Mouse (Mus musculus): ENCODE measurements around the gene Cnnm4.

Gene Cnnm4

GRCm38 (mm10) chr1:36540132-36540531 is 68.7 kb downstream of the Cnnm4 start:
- no peak for DNase-seq (ENCODE audit: extremely low spot score, low read depth, low spot score)

GRCm38 (mm10) chr1:36540807-36541206 is 69.4 kb downstream of the Cnnm4 start:
- no peak for DNase-seq (ENCODE audit: extremely low spot score, low read depth, low spot score)

DNA sequence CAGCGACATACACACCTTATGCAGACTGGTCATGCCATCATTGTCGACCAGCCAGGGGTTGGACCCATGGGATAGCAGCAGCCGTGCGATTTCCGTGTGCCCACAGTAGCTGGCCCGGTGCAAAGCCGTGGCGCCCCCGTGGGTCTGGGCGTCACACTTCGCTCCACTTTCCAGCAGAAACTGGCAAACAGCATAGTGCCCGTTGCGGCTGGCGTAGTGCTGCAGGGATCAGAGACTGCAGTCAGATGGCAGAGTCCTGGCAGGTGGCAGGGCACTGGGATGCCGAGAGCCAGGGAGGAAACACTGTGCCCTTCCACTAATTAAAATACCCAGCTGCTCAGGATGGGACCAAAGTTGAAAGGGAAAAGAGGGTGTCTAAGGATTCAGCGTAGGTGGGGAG is 70.4 kb downstream of the Cnnm4 start:
- no peak for DNase-seq (ENCODE audit: extremely low spot score, low read depth, low spot score)

DNA sequence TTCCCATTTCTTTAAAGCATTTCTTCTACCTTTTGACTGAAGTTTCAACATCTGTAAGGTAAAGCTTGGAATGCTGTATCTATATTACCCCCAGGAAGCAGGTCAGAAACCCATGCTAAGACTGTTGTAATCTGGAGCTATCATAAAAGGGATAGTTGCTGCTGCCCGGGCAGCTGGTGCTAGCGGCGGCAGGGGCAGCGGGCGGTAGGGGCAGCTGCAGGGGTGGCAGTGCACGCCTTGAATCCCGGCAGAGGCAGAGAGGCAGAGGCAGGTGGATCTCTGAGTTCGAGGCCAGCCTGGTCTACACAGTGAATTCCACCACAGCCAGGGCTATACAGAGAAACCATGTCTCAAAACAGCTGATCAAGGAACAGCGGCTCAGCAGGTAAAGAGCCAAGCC is 71.5 kb downstream of the Cnnm4 start:
- no peak for DNase-seq (ENCODE audit: extremely low spot score, low read depth, low spot score)

- no peak for DNase-seq (ENCODE audit: extremely low spot score, low read depth, low spot score)
Observed at GRCm38 (mm10) chr1:36545382-36545781, 74.0 kb downstream of the Cnnm4 start.

GRCm38 (mm10) chr1:36545845-36546600 is 74.6 kb downstream of the Cnnm4 start:
- DNase-seq (ENCODE audit: extremely low spot score, low read depth, low spot score): no peak

DNA sequence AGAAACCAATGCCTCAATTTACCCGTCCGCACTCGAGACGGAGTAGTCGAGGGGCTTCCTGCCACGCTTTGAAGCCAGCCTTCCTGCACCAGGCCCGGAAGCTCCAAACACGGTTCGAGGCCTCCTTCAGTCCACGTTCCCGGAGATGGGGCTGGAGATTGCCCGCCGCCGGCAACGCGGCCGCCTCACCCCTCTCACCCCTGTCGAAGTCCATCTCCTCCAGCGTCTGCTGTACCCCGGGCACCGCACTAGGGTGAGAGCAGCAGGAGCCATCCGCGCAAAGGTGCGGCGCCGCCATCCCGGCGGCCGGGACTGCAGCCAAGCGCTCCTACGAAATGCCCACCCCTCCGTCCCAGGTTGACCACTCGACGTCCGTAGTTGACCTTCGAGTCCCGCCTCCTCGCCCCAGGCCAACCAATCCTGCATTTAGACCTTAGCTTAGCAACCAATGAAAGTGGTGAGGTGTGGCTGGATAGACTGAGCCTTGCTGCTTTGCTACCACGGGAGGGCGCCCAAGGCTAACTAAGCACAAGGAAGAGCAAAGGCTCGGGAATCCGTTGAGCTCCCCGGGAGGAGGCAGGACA is 75.6 kb downstream of the Cnnm4 start, which contains the start of gene Ankrd39:
Gene Ankrd39, minus strand, starts transcription at position 558 of the 584 bp plus-strand sequence.
- peak; percentile 96 for DNase-seq (ENCODE audit: extremely low spot score, low read depth, low spot score)

DNA sequence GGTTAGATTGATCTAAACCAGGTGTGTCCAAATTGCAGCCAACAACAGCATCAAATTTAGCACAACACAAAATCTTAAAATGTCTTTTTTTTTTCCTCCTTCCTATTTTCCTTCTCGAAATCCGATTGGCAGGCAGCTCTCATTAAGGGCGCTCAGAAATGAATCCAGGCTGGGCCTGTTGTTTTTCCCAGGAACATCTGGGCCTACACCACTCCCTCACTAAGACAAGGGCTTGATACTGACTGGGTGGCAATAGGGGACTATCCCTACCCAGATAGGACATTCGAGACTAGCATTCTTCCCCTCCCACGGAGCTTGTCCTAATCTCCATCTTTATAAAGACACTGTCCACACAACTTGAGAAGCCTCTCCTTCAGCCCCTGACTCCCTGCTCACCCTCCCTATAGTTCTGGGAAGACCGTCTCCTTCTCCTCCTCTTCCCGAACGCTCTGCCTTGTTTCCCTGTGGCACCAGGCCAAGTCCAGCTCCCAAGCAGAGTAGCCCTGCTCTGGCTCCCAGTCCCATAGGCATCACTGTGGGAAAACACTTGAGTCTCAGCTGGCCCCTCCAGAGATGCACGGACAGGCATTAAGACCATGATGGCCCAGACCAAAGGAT is 76.7 kb downstream of the Cnnm4 start:
- DNase-seq (ENCODE audit: extremely low spot score, low read depth, low spot score): no peak

- DNase-seq (ENCODE audit: extremely low spot score, low read depth, low spot score): no peak
Observed at GRCm38 (mm10) chr1:36548771-36549170, 77.4 kb downstream of the Cnnm4 start.

GRCm38 (mm10) chr1:36549491-36549890 is 78.1 kb downstream of the Cnnm4 start:
- DNase-seq (ENCODE audit: extremely low spot score, low read depth, low spot score): no peak

GRCm38 (mm10) chr1:36550075-36550863 is 78.8 kb downstream of the Cnnm4 start:
- no peak for DNase-seq (ENCODE audit: extremely low spot score, low read depth, low spot score)

DNA sequence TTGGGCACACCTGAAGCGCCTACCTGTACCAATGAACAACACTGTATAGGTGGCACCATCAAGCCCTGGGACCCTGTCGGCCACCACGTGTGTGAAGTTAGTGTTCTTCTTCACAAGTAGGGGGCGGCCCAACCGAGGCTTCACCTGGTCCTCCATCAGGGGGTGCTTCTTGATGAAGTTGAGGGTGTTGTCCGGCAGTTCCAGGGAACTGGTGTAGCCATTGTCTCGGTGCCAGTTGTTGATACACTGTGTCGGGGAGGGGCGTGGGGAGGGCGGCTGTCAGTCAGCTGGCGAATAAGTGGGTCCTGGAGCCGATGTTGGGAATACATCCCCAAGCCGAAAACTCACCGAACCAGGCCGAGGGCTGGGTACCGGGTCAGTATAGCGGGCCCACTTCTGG is 80.5 kb downstream of the Cnnm4 start:
- no peak for DNase-seq (ENCODE audit: extremely low spot score, low read depth, low spot score)

DNA sequence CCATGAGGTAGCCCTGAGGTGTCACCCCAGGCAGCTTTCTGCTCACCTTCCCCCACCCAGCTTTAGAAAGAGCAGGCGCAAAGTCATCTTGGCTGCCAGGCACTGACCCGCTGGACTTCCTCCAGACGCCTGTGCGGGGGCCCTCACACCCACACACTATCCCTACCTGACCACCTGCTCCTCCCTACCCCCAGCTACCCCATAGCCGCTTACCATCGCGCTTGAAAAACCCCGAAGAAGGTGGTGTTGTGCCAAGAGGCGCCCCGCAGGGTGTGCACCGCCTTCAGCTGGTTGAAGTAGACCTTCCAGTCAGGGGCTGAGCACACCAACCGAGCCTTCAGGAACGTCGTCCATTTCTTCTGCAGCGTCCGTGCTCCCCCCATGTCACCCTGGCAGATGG is 81.1 kb downstream of the Cnnm4 start:
- no peak for DNase-seq (ENCODE audit: extremely low spot score, low read depth, low spot score)

DNA sequence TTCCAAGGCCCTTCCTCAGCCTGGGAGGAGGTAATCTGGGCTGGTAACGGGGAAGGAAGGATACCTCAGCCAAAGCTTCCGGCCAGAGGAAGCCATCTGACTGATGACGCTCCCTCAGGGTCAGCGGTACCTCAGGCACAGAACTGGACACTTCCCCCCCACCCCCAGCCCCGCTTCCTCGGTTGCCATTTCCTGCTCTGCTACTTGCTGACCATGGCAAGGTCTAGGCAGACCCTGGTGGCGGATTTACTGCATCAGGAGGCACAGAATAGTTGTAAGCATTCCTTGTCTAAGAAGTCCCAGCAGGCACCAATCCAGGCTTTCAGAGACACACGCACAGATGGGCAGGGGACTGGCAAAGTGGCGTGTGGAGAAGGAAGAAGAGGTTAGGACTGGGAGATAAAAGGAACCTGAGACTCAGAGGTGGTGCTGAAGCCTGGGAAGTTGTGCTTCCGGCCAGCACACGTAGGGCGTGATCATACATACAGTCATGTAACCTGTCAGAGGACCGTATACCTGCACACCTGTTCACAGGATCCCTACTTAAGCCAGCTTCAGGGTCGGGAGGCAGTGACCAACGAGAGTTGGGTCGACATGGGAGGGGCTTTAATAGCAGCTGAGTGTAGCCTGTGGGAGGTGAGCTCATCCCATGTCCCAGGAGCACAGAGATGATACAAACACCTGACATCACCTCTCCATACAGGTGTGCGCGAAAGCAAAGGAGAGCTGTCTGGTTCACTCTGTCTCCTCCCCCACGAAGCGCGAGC is 83.4 kb downstream of the Cnnm4 start:
- DNase-seq (ENCODE audit: extremely low spot score, low read depth, low spot score): no peak

GRCm38 (mm10) chr1:36555798-36556395 is 84.5 kb downstream of the Cnnm4 start:
- no peak for DNase-seq (ENCODE audit: extremely low spot score, low read depth, low spot score)

DNA sequence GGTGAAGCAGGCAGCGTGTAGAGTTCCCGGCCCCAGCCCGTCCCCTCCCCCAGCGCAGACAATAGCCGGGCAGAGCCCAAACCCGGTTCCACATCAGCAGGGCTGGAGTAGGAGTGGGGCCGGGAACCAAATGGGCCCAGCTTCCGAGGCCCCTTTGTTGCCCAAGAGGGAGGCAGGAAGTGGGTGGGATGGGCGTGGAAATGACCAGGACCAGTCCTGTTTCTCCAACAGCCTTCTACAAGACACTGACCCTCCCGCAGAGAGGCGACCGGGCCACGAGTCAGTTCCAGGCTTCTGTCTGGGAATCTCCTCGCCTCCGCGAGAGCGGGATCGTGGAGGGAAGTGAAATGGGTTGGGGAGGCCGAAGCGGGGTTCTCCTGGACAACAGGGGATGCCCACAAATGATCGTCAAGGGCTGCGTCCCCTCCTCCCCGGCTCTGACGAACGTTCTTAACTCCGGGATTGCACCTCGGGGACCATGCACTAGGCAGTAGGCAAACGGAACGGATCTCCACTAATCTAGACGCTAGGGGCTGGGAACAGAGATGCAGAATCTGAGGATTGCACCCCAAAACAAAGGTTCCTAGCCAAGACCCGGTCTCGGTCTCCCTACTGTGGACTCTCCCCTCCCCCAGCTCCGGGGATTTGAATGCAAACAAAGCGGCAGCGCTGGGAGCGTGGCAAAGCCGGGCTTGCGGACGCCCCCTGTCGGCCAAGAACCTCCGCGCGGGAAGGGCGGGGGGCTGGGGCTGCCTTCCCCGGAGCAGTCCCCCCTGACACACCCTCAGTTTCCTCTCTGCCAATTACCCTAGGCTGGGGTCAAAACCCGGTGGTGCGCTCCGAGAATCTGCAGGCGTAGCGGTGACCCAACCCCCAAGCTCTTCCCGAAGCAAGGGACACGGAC is 85.4 kb downstream of the Cnnm4 start:
- DNase-seq (ENCODE audit: extremely low spot score, low read depth, low spot score): peak; percentile 61

GRCm38 (mm10) chr1:36557457-36558011 is 86.1 kb downstream of the Cnnm4 start:
- no peak for DNase-seq (ENCODE audit: extremely low spot score, low read depth, low spot score)
